Mouse (Mus musculus): ENCODE measurements around the gene Nek6. TPM values are rescaled to one million over a fixed set of nuclear protein-coding genes. Genes with fewer than 3 reads are reported as not detected.

Nek6 gene
- total and polyA plus RNA-seq, 3 experiments = 3.7 to 5.4 TPM; not detected in 1

DNA sequence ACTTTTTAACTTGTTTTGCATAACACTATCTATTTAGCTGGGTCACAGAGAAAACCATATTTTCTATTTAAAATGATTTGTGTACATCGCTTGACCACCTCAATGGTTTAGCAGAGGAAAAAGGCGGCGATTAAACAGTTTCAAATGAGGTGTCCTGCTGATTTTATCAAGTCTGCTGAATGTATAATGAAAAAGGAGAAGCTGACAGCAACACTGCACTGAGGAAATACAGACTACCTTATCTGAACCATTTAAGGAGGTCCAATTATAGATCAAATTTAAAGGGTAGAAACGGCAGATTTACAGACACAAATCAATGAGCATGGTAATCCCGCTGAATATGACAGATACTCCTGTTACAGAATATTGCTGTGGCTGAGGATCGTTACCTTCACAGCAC, 103.0 kb downstream of the Nek6 start:
- H3K79me2 ChIP-seq (ENCODE audit: control insufficient read depth, insufficient read depth, low read length, poor library complexity) = peaks cover 14% of the 10 kb centered on the region
- DNase-seq (ENCODE audit: low read depth, low spot score) = peak; percentile 52
- H3K9me3 ChIP-seq (replicated peaks; ENCODE audit: insufficient read depth, low read length) = no peaks in the 10 kb centered on the region
- TF ChIP-seq CHD1 (IDR thresholded peaks at IDR 0.05; ENCODE audit: low read depth, low read length) = no peak
- no peak for TF ChIP-seq USF1 (IDR thresholded peaks at IDR 0.05; ENCODE audit: low read depth, low read length)
- no peak for TF ChIP-seq RAD21 (IDR thresholded peaks at IDR 0.05; ENCODE audit: low read depth, low read length)
- no peak for TF ChIP-seq ZKSCAN1 (IDR thresholded peaks at IDR 0.05; ENCODE audit: low read depth, low read length)
- no peak for TF ChIP-seq ZC3H11A (IDR thresholded peaks at IDR 0.05; ENCODE audit: low read depth, low read length)
- peak; percentile 77 for TF ChIP-seq GATA1 (IDR thresholded peaks at IDR 0.05; ENCODE audit: low read depth, low read length)
- no peak for TF ChIP-seq ZMIZ1 (IDR thresholded peaks at IDR 0.05; ENCODE audit: low read depth, low read length)
- no peak for TF ChIP-seq CTCF (IDR thresholded peaks at IDR 0.05 in 2 of 3, conservative IDR thresholded peaks at IDR 0.05 in 1 of 3; ENCODE audit: control insufficient read depth in 1 of 3, insufficient read depth in 1 of 3, low read depth in 2 of 3, low read length in 3 of 3, poor library complexity in 1 of 3, severe bottlenecking in 1 of 3)
- no peak for TF ChIP-seq TCF12 (IDR thresholded peaks at IDR 0.05; ENCODE audit: low read depth, low read length)
- no peak for TF ChIP-seq MAFK (IDR thresholded peaks at IDR 0.05; ENCODE audit: borderline replicate concordance, low read depth, low read length)
- no peak for TF ChIP-seq JUND (IDR thresholded peaks at IDR 0.05; ENCODE audit: low read depth, low read length)
- no peak for TF ChIP-seq NELFE (IDR thresholded peaks at IDR 0.05; ENCODE audit: low read depth, low read length)
- no peak for TF ChIP-seq KAT2A (conservative IDR thresholded peaks at IDR 0.05; ENCODE audit: low read depth, low read length)
- peak; percentile 23 to 44; a peak in 3 of 4 replicates for TF ChIP-seq EP300 (IDR thresholded peaks at IDR 0.05; ENCODE audit: low read depth in 1 of 2, low read length in 2 of 2)
- H3K36me3 ChIP-seq (ENCODE audit: control insufficient read depth in 1 of 2, insufficient read depth in 2 of 2, low read length in 2 of 2) = peaks cover 16 to 38% of the 10 kb centered on the region in 2 experiments
- no peak overlapping the region for H3K9ac ChIP-seq (ENCODE audit: control insufficient read depth, low read depth, low read length, poor library complexity, severe bottlenecking)
- no peak overlapping the region for H3K4me3 ChIP-seq (ENCODE audit: control insufficient read depth in 1 of 2, insufficient read depth in 1 of 2, low read depth in 2 of 2, low read length in 2 of 2)
- H3K27me3 ChIP-seq (ENCODE audit: control insufficient read depth in 1 of 2, insufficient read depth in 2 of 2, low read length in 2 of 2) = no peaks in the 10 kb centered on the region
- H3K27ac ChIP-seq (ENCODE audit: control insufficient read depth, low read depth, low read length) = no peak overlapping the region
- peaks cover 14 to 29% of the 10 kb centered on the region in 2 experiments for H3K4me1 ChIP-seq (ENCODE audit: control insufficient read depth in 1 of 2, insufficient read depth in 2 of 2, low read length in 2 of 2)

DNA sequence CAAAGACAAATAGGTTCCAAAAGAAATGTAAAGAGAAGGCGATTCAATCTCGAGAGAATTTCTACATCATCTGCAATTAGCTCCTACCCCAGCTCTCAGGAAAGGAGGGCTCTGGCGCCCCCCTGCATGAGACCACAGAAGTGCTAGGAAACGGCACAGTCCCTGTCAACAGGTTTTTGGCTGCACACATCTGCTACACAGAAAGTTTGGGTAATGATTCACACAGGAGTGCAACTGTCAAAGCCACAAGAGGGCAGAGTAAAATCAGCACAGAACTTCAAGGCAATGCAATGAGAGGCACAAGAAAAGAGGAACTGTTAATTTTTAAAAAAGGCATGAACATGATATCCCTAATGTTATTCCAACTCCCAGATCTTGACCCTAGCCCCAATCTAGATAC, 104.6 kb downstream of the Nek6 start:
- H3K36me3 ChIP-seq (ENCODE audit: control insufficient read depth in 1 of 2, insufficient read depth in 2 of 2, low read length in 2 of 2) = peaks cover 18 to 38% of the 10 kb centered on the region in 2 experiments
- DNase-seq (ENCODE audit: low read depth, low spot score) = peak; percentile 82

More for the DNA sequence above, 104.6 kb downstream of the Nek6 start:
- TF ChIP-seq ZNF384 (IDR thresholded peaks at IDR 0.05; ENCODE audit: low read depth, low read length) (peak; percentile 68), CTCF (IDR thresholded peaks at IDR 0.05 in 2 of 3, conservative IDR thresholded peaks at IDR 0.05 in 1 of 3; ENCODE audit: control insufficient read depth in 1 of 3, insufficient read depth in 1 of 3, low read depth in 2 of 3, low read length in 3 of 3, poor library complexity in 1 of 3, severe bottlenecking in 1 of 3) (peak; percentile 29 to 65 (median 34); a peak in 5 of 6 replicates), UBTF (IDR thresholded peaks at IDR 0.05; ENCODE audit: borderline replicate concordance, insufficient read depth, low read depth, low read length) (no peak), E2F4 (IDR thresholded peaks at IDR 0.05; ENCODE audit: borderline replicate concordance, low read depth, low read length) (no peak), RAD21 (IDR thresholded peaks at IDR 0.05; ENCODE audit: low read depth, low read length) (peak; percentile 23), SIN3A (IDR thresholded peaks at IDR 0.05; ENCODE audit: low read length) (peak; percentile 47), ZC3H11A (IDR thresholded peaks at IDR 0.05; ENCODE audit: low read depth, low read length) (no peak), USF1 (IDR thresholded peaks at IDR 0.05; ENCODE audit: low read depth, low read length) (no peak), HCFC1 (IDR thresholded peaks at IDR 0.05; ENCODE audit: low read depth, low read length) (peak; percentile 30; the same call in 1 of the 2 replicates), RCOR1 (IDR thresholded peaks at IDR 0.05; ENCODE audit: low read depth, low read length) (peak; percentile 37; the same call in 1 of the 2 replicates), MAX (IDR thresholded peaks at IDR 0.05; ENCODE audit: low read length) (0 out of 2 replicates have a peak, but pooled peaks have one; percentile 9), SMC3 (IDR thresholded peaks at IDR 0.05; ENCODE audit: low read depth, low read length) (peak; percentile 43), EP300 (IDR thresholded peaks at IDR 0.05; ENCODE audit: low read depth in 1 of 2, low read length in 2 of 2) (peak in 1 of 2 experiments; percentile 45; a peak in 1 of 4 replicates), MYC (IDR thresholded peaks at IDR 0.05; ENCODE audit: low read depth, low read length) (0 out of 2 replicates have a peak, but pooled peaks have one; percentile 31)
- Histone ChIP-seq H3K27me3 (ENCODE audit: control insufficient read depth in 1 of 2, insufficient read depth in 2 of 2, low read length in 2 of 2) (no peaks in the 10 kb centered on the region), H3K9me3 (replicated peaks; ENCODE audit: insufficient read depth, low read length) (no peaks in the 10 kb centered on the region), H3K9ac (ENCODE audit: control insufficient read depth, low read depth, low read length, poor library complexity, severe bottlenecking) (no peak overlapping the region), H3K4me3 (ENCODE audit: control insufficient read depth in 1 of 2, insufficient read depth in 1 of 2, low read depth in 2 of 2, low read length in 2 of 2) (no peak overlapping the region), H3K4me1 (ENCODE audit: control insufficient read depth in 1 of 2, insufficient read depth in 2 of 2, low read length in 2 of 2) (peaks cover 14 to 29% of the 10 kb centered on the region in 2 experiments), H3K27ac (ENCODE audit: control insufficient read depth, low read depth, low read length) (no peak overlapping the region), H3K79me2 (ENCODE audit: control insufficient read depth, insufficient read depth, low read length, poor library complexity) (peaks cover 20% of the 10 kb centered on the region)

Measured in MEL (cell line).